Mouse (Mus musculus) c-Kit-positive CD71-negative TER-119-negative erythroid progenitor cells, embryonic 14.5 days (primary cell): ENCODE measurements around the gene Slc25a34.

Experiments used
- DNase-seq: peaks from one replicate; pipeline ENCODE4 v3.0.0-alpha.2; 2013; ENCODE audit warnings: low read depth

The Slc25a34 gene

DNA sequence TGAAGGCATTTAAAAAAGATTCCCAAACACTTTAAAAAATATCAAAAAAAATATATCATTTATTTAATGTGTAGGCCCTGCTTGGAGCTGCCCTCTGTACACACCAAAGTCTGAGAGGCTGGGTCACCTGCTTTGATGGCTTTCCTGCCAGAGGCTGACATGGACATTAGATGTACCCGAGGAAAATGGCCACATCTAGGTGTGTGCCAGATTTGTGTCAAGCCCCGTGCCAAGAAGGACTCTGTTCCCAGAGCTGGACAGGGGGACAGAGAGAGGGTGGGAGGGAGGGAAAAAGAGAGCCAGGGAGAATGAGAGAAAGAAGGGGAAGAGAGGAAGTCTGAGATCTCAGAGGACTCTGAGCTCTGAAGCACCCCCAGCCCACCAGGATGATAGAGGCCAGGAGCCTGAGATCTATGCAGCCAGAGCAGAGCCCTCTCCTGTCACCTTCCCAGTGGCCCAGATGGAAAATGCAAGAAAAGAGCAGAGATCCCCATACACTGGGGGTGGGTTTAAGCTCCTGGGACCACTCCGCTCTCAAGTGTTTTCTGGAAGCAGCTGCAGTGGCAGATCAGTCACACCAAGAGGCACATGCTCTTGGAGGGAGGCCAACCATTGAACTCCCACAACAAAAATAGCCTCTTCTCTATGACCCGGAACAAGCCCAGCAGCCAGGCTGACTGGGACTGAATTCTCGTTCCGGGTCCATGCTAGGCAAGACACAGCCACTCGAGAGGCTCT lies 19.7 kb upstream of the Slc25a34 start:
- DNase-seq, result no peak

DNA sequence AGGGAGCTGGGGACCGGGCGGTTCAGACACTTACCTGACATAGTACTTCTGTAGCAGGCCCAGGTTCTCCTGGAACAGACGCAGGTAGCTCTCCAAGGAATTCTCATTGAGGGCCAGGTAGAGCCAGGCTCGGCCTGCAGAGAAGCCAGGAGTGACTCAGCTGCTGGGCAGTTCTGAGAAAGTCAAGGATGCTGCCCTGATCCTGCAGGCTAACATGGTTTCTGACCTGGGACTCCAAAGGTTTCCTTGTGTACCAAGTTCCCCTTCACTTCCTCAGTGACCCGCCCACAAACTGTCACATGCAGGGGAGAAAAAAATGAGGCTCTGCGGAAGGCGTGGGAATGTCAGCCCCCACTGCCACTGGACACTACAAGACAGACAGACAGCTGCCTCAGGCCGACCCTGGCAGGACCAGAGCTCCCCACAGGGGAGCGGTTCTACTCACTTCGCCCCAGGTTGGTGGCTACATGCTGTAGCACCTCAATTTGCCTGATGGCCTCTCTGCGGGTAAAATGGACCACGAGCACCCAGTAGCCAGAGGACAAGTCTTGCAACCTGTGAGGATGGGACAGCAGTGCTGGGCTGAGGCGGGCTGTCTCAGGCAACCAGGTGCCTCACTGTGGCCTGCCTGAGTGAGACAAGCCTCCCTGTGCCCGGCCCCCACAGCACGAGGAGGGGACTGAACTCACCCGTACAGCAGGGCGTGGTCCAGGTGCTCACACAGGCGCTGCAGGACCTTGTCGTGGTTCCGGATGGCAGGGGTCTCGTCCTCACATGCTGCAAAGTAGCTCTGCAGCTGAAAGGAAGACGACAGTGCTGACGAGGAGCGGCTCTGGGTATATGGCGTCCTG lies 18.6 kb upstream of the Slc25a34 start:
- no peak for DNase-seq

GRCm38 (mm10) chr4:141641353-141641771 lies 17.7 kb upstream of the Slc25a34 start:
- no peak for DNase-seq

GRCm38 (mm10) chr4:141639474-141639873 lies 15.9 kb upstream of the Slc25a34 start:
- DNase-seq, result no peak

GRCm38 (mm10) chr4:141636693-141637092 lies 13.1 kb upstream of the Slc25a34 start:
- no peak for DNase-seq

- DNase-seq, result no peak
These were observed 12.4 kb upstream of the Slc25a34 start for GRCm38 (mm10) chr4:141635991-141636390.

DNA sequence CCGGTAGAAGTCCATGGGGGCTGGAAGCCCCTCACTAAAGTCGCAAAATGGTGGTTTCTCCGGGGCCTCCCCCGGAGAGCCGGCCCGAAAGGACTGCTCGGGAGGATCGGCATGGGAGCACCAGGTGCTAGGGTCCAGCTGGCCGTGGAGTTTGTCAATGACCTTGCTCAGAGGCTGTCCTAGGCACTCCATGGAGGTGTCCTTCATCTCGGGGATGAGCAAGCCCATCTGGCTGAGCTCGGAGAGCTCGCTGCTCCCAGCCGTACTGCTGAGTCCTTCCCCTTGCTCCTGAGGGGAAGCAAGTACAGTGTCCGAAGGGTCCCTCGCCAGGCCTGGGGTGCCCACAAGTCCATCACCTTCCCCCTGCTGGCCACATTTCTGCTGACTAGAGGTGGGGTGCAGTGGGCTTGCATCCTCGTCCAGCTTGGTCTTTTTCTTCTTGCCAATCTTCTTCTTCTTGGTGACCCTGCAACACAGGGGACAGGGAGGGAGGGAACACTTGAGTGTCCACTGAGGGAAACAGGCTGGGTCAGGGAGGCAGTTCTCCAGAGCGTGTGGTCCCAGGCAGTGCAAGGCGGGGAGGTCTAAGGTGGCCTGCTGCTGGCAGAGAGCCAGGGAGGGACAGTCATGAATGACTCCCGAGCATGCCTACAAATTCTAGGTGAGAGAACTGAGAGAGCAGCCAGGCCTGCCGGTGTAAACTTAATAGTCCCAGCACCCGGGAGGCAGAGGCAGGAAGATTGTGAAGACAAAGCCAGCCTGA lies 8.7 kb upstream of the Slc25a34 start:
- DNase-seq, result no peak

DNA sequence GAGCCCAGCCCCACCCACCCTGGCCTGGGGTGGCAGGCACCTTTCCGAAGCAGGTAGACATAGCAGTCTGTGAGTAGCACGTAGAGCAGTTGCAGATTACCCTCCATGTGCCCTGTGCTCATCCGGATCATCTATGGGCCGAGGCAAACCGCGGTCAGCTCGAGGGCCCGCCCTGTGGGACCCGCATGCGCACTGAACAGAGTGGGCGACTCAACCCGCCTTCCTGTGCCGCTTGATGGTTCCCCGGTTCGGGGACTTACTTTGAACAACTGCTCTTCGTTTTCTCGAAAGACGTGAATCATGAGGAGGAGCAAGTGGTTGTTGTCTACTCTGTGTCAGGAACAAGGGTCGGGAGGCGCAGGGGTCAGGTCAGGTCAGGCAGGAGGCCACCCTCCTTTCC lies 7.6 kb upstream of the Slc25a34 start:
- DNase-seq, result no peak

DNA sequence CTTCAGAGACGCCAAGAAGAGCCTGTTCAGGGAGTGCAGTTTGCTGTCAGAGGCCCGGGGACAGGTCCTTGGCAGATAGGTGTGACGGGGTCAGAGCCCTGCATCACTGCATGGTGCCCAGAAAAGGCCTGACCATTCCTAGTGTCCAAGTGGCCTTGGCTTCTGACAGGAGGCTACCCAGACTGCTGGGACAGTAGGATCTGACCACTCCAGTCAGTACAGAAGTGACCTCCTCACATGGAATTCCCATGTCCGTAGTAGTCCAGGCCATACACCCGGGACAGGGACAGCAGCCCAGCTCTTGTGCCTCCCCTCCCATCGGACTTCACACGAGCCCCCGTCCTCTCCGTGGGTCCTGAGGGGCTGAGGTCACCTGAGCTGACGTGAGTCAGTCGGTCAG lies 6.4 kb upstream of the Slc25a34 start:
- DNase-seq, result no peak

DNA sequence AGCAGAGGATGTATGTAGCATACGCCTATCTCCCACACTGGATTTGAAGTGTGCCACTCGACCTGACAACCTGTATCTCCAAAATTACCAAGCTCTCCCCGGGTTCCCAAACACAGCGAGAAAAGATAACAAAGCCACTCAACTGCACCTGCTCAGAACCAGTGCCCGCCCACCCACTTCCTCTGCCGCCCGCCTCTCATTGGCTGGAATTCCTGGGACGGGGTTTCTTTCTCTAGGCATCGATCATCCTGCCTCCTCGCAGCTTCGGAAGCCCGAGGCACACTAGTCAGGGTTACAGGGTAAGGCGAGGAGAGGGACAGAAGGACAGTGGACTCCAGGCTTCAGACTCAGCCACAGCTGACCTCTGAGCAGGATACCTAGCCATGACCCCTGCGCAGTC lies 5.0 kb upstream of the Slc25a34 start:
- no peak for DNase-seq

- no peak for DNase-seq
These were observed 3.9 kb upstream of the Slc25a34 start for GRCm38 (mm10) chr4:141627502-141627901.

- no peak for DNase-seq
These were observed 2.3 kb upstream of the Slc25a34 start for GRCm38 (mm10) chr4:141625774-141626550.

GRCm38 (mm10) chr4:141624983-141625773 lies 1.6 kb upstream of the Slc25a34 start:
- DNase-seq, result no peak

DNA sequence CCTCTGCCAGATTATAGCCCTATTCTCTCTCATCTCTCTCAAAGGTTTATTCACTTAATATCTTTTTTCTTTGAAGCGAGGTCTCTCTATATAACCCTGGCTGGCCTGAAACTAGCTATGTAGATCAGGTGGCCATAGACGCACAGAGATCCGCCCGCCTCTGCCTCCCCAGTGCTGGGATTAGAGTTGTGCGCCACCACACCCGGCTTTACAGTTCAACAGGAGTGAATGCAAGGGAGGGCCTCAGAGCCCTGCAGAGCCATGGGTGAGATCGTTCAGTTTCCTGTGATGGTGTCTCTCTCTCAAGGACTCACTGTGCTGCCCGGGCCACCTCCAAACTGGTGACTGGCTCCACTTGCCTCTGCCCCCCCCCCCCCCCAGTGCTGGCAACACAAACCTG lies 513 bp upstream of the Slc25a34 start:
- DNase-seq, result no peak

- no peak for DNase-seq
These were observed 584 bp downstream of the Slc25a34 start for GRCm38 (mm10) chr4:141623037-141623436.

GRCm38 (mm10) chr4:141622580-141622979 lies 1.0 kb downstream of the Slc25a34 start:
- no peak for DNase-seq

GRCm38 (mm10) chr4:141622091-141622490 lies 1.5 kb downstream of the Slc25a34 start:
- DNase-seq, result no peak

DNA sequence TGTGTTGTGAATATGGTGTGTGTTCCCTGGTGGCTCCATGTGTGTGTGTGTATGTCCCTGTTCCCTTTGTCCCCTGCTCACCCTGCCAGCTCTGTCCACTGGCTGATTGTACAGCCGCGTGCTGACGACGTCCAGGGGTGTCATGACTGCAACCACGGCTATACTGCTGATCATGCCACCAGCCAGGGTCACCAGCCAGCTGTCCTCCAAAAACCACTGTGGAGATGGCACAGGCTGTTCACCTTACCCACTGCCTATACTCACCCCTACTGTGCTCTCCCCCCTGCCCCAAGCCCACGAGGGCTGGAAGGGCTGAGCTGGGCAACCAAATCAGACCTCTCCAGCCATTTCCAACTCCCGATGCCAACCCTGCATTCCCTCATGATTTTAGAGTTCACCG lies 2.3 kb downstream of the Slc25a34 start:
- DNase-seq, result no peak

GRCm38 (mm10) chr4:141619299-141619883 lies 4.2 kb downstream of the Slc25a34 start:
- no peak for DNase-seq

GRCm38 (mm10) chr4:141618565-141619243 lies 4.9 kb downstream of the Slc25a34 start, which contains the start of gene Tmem82:
TSS of gene Tmem82 (minus strand) at chr4:141618633.
- DNase-seq, result peak; percentile 50
